Mouse (Mus musculus): ENCODE measurements around the gene Dus3l. TPM values are rescaled to one million over a fixed set of nuclear protein-coding genes. Genes with fewer than 3 reads are reported as not detected.

Gene Dus3l
- 19.8 and 24.6 TPM in 2 replicates for polyA plus RNA-seq (2015; fragmentation: Nextera tagmentation; extraction: Ambion mirVana)

GRCm38 (mm10) chr17:56764474-56765354 is at the start of gene Dus3l:
Gene Dus3l (plus strand): TSS chr17:56764757.

GRCm38 (mm10) chr17:56717363-56718058 is 47.0 kb upstream of the Dus3l start, which contains the start of the genes Ndufa11 and Vmac:
Gene Ndufa11 (plus strand): TSS chr17:56717767.
Gene Vmac (minus strand): TSS chr17:56718022.

GRCm38 (mm10) chr17:56757416-56758123 is 7.0 kb upstream of the Dus3l start, which contains the start of gene Nrtn:
Gene Nrtn (minus strand): TSS chr17:56757530.

GRCm38 (mm10) chr17:56769950-56770349 is 5.4 kb downstream of the Dus3l start, which contains the start of gene Prr22:
Gene Prr22 (plus strand): TSS chr17:56770250.

Other genes starting within 250 kb of the Dus3l start
- 9.6 and 11.7 TPM in 2 replicates for gene Gm20219, start 210.4 kb upstream of the Dus3l start, polyA plus RNA-seq (2015; fragmentation: Nextera tagmentation; extraction: Ambion mirVana)
- gene Safb2, start 180.2 kb upstream of the Dus3l start, polyA plus RNA-seq (2015; fragmentation: Nextera tagmentation; extraction: Ambion mirVana) = 28.1 and 30.2 TPM in 2 replicates
- 33.7 and 43.2 TPM in 2 replicates for gene Safb, start 179.9 kb upstream of the Dus3l start, polyA plus RNA-seq (2015; fragmentation: Nextera tagmentation; extraction: Ambion mirVana)
- 232 and 244 TPM in 2 replicates for gene 2410015M20Rik, start 155.0 kb upstream of the Dus3l start, polyA plus RNA-seq (2015; fragmentation: Nextera tagmentation; extraction: Ambion mirVana)
- 1,651 and 1,836 TPM in 2 replicates for gene Rpl36, start 151.3 kb upstream of the Dus3l start, polyA plus RNA-seq (2015; fragmentation: Nextera tagmentation; extraction: Ambion mirVana)
- 28.0 and 29.6 TPM in 2 replicates for gene Lonp1, start 137.9 kb upstream of the Dus3l start, polyA plus RNA-seq (2015; fragmentation: Nextera tagmentation; extraction: Ambion mirVana)
- gene Catsperd, start 136.6 kb upstream of the Dus3l start, polyA plus RNA-seq (2015; fragmentation: Nextera tagmentation; extraction: Ambion mirVana) = 4.6 TPM in 2 replicates
- 45.2 and 45.5 TPM in 2 replicates for gene Ranbp3, start 91.5 kb upstream of the Dus3l start, polyA plus RNA-seq (2015; fragmentation: Nextera tagmentation; extraction: Ambion mirVana)
- gene Ndufa11, start 47.0 kb upstream of the Dus3l start, polyA plus RNA-seq (2015; fragmentation: Nextera tagmentation; extraction: Ambion mirVana) = 524 and 561 TPM in 2 replicates
- gene Vmac, start 46.7 kb upstream of the Dus3l start, polyA plus RNA-seq (2015; fragmentation: Nextera tagmentation; extraction: Ambion mirVana) = 16.6 and 18.3 TPM in 2 replicates
- 13.4 and 14.0 TPM in 2 replicates for gene Nrtn, start 7.2 kb upstream of the Dus3l start, polyA plus RNA-seq (2015; fragmentation: Nextera tagmentation; extraction: Ambion mirVana)
- gene Prr22, start 5.5 kb downstream of the Dus3l start, polyA plus RNA-seq (2015; fragmentation: Nextera tagmentation; extraction: Ambion mirVana) = 0.19 and 0.31 TPM in 2 replicates
- gene Rfx2, start 66.3 kb downstream of the Dus3l start, polyA plus RNA-seq (2015; fragmentation: Nextera tagmentation; extraction: Ambion mirVana) = 3.7 and 4.2 TPM in 2 replicates
- gene Acsbg2, start 109.7 kb downstream of the Dus3l start, polyA plus RNA-seq (2015; fragmentation: Nextera tagmentation; extraction: Ambion mirVana) = not detected in 2 replicates
- gene 1700061G19Rik, start 110.7 kb downstream of the Dus3l start, polyA plus RNA-seq (2015; fragmentation: Nextera tagmentation; extraction: Ambion mirVana) = 10.6 and 11.7 TPM in 2 replicates
- 15.8 and 18.0 TPM in 2 replicates for gene Mllt1, start 170.7 kb downstream of the Dus3l start, polyA plus RNA-seq (2015; fragmentation: Nextera tagmentation; extraction: Ambion mirVana)
- not detected in 2 replicates for gene Acer1, start 217.4 kb downstream of the Dus3l start, polyA plus RNA-seq (2015; fragmentation: Nextera tagmentation; extraction: Ambion mirVana)
- gene Clpp, start 225.5 kb downstream of the Dus3l start, polyA plus RNA-seq (2015; fragmentation: Nextera tagmentation; extraction: Ambion mirVana) = 84.4 and 98.9 TPM in 2 replicates
- 25.4 and 30.7 TPM in 2 replicates for gene Alkbh7, start 232.6 kb downstream of the Dus3l start, polyA plus RNA-seq (2015; fragmentation: Nextera tagmentation; extraction: Ambion mirVana)
- 0.30 and 1.0 TPM in 2 replicates for gene Pspn, start 235.3 kb downstream of the Dus3l start, polyA plus RNA-seq (2015; fragmentation: Nextera tagmentation; extraction: Ambion mirVana)
- 37.8 and 42.8 TPM in 2 replicates for gene Gtf2f1, start 246.5 kb downstream of the Dus3l start, polyA plus RNA-seq (2015; fragmentation: Nextera tagmentation; extraction: Ambion mirVana)
- gene Gm17949, start 246.7 kb downstream of the Dus3l start, polyA plus RNA-seq (2015; fragmentation: Nextera tagmentation; extraction: Ambion mirVana) = 0.22 and 0.35 TPM in 2 replicates

All from urinary bladder, postnatal 0 days (tissue).